Mouse (Mus musculus) limb, embryonic 14.5 days (tissue): ENCODE data around the gene Slc25a36. TPM values are rescaled to one million over a fixed set of nuclear protein-coding genes. Genes with fewer than 3 reads are reported as not detected.

Source experiments
- ATAC-seq: fragments of 200-750 bp; cut with Nextera tagmentation; 2 replicates; pipeline ENCODE4 v1.8.0; 2017; ENCODE audit warnings: low read depth, moderate number of reproducible peaks, moderate TSS enrichment; ENCODE audit not compliant: low FRiP score
- DNase-seq: peaks from one replicate; pipeline ENCODE4 v3.0.0-alpha.2; 2015; ENCODE audit warnings: low spot score
- H3K27ac ChIP-seq: fragments of 300-500 bp; sonication (generic); replicated peaks from 2 replicates; pipeline ENCODE4 v1.5.1; 2014; ENCODE audit warnings: low read depth, mild to moderate bottlenecking, low read length, moderate library complexity, mixed read lengths
- H3K27me3 ChIP-seq: fragments of 300-500 bp; sonication (generic); 2 replicates; pipeline ENCODE4 v1.6.1; 2014; ENCODE audit warnings: low read length, mixed read lengths; ENCODE audit not compliant: control insufficient read depth, insufficient read depth
- H3K36me3 ChIP-seq: fragments of 300-500 bp; sonication (generic); 2 replicates; pipeline ENCODE4 v1.6.1; 2014; ENCODE audit warnings: mild to moderate bottlenecking, low read length, moderate library complexity, mixed read lengths; ENCODE audit not compliant: control insufficient read depth, insufficient read depth
- H3K4me1 ChIP-seq: fragments of 300-500 bp; sonication (generic); 2 replicates; pipeline ENCODE4 v1.6.1; 2014; ENCODE audit warnings: antibody characterized with exemption, low read length, mixed read lengths; ENCODE audit not compliant: control insufficient read depth, insufficient read depth
- H3K4me2 ChIP-seq: fragments of 300-500 bp; sonication (generic); replicated peaks from 2 replicates; pipeline ENCODE4 v1.6.1; 2014; ENCODE audit warnings: low read depth, mild to moderate bottlenecking, low read length, moderate library complexity; ENCODE audit not compliant: severe bottlenecking
- H3K4me3 ChIP-seq: fragments of 300-500 bp; sonication (generic); replicated peaks from 2 replicates; pipeline ENCODE4 v1.5.1; 2014; ENCODE audit warnings: low read length
- H3K9ac ChIP-seq: fragments of 300-500 bp; sonication (generic); 2 replicates; pipeline ENCODE4 v1.6.1; 2014; ENCODE audit warnings: mild to moderate bottlenecking, low read depth, low read length, moderate library complexity; ENCODE audit not compliant: severe bottlenecking
- H3K9me3 ChIP-seq: fragments of 300-500 bp; sonication (generic); 2 replicates; pipeline ENCODE4 v1.6.1; 2016; ENCODE audit warnings: low read length; ENCODE audit not compliant: control insufficient read depth
- POLR2A ChIP-seq: fragments of 200-500 bp; IDR thresholded peaks from 2 replicates; pipeline ENCODE4 v1.8.0; 2012; ENCODE audit warnings: inconsistent platforms, mild to moderate bottlenecking, moderate library complexity, borderline replicate concordance; ENCODE audit not compliant: insufficient read depth, insufficient read length; ENCODE audit errors: extremely low read depth
- WGBS: fragments of 180-500 bp; shearing (Covaris S2); extraction: QIAGEN DNeasy Blood & Tissue Kit; methylation state at CpG from one replicate; pipeline ENCODE4 v1.1.7; 2014; 5-methylcytosine and 5-hydroxymethylcytosine counted together
- polyA plus RNA-seq, 2 experiments: library from polyadenylated mRNA; depleted of rRNA in 1 of 2; stranded (reverse) in 1 of 2; unstranded in 1 of 2; fragments of >200 nt; fragmentation: Nextera tagmentation in 1 of 2; extraction: Ambion mirVana in 1 of 2; gene quantifications; 2 replicates each; pipeline versions ENCODE4 v1.2.1 to v1.2.3; 2012 to 2014

Gene Slc25a36
- polyA plus RNA-seq, 2 experiments, result 89.4 to 127 TPM

DNA sequence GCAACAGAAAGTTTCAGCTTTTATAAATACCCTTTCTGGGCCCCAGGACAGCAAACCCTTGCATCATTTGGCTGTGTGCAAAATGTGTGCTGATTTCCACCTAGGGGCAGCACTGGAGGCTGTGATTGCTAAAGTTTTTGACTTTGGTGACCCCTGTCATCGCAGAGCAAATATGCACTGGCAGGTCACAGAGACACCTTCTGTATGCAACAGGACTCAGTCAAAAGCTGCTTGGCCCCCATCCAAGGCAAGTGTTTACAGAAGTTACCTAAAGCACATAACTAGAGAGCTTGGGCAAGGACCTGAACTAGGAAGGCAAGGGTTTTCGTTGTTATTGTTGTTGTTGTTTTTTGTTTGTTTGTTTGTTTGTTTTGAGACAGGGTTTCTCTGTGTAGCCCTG lies 36.3 kb upstream of the Slc25a36 start:
- WGBS, result 76% methylated on average over 2 of the region's 2 CpGs
- no peak for ATAC-seq
- Histone ChIP-seq H3K4me3 (no peak overlapping the region), H3K9me3 (no peaks in the 10 kb centered on the region), H3K27me3 (no peaks in the 10 kb centered on the region), H3K4me1 (no peaks in the 10 kb centered on the region), H3K27ac (no peak overlapping the region), H3K36me3 (no peaks in the 10 kb centered on the region), H3K4me2 (no peak overlapping the region), H3K9ac (no peak overlapping the region)
- DNase-seq, result no peak
- TF ChIP-seq POLR2A, result no peak

GRCm38 (mm10) chr9:97145351-97145750 lies 34.4 kb upstream of the Slc25a36 start:
- Histone ChIP-seq H3K27ac (no peak overlapping the region), H3K27me3 (no peaks in the 10 kb centered on the region), H3K36me3 (no peaks in the 10 kb centered on the region), H3K9ac (no peak overlapping the region), H3K4me3 (no peak overlapping the region), H3K4me1 (no peaks in the 10 kb centered on the region), H3K4me2 (no peak overlapping the region), H3K9me3 (no peaks in the 10 kb centered on the region)
- no peak for DNase-seq
- TF ChIP-seq POLR2A, result no peak
- 72% methylated on average over 6 of the region's 6 CpGs for WGBS
- no peak for ATAC-seq

GRCm38 (mm10) chr9:97143416-97143815 lies 32.5 kb upstream of the Slc25a36 start:
- DNase-seq, result no peak
- Histone ChIP-seq H3K4me2 (no peak overlapping the region), H3K27ac (no peak overlapping the region), H3K4me1 (no peaks in the 10 kb centered on the region), H3K9ac (no peak overlapping the region), H3K27me3 (no peaks in the 10 kb centered on the region), H3K36me3 (no peaks in the 10 kb centered on the region), H3K9me3 (no peaks in the 10 kb centered on the region), H3K4me3 (no peak overlapping the region)
- WGBS, result 96% methylated on average over 5 of the region's 5 CpGs
- ATAC-seq, result no peak
- TF ChIP-seq POLR2A, result no peak

- WGBS, result 93% methylated on average over 1 of the region's 1 CpGs
- no peak for ATAC-seq
Observed at GRCm38 (mm10) chr9:97142558-97142957, 31.6 kb upstream of the Slc25a36 start.

GRCm38 (mm10) chr9:97141723-97142122 lies 30.8 kb upstream of the Slc25a36 start:
- no peak overlapping the region for H3K27ac ChIP-seq
- H3K9ac ChIP-seq, result no peak overlapping the region
- TF ChIP-seq POLR2A, result no peak
- ATAC-seq (no peak), DNase-seq (no peak)
- H3K4me1 ChIP-seq, result no peaks in the 10 kb centered on the region
- 51% methylated on average over 2 of the region's 2 CpGs for WGBS
- no peak overlapping the region for H3K4me3 ChIP-seq
- no peaks in the 10 kb centered on the region for H3K9me3 ChIP-seq
- no peak overlapping the region for H3K4me2 ChIP-seq
- no peaks in the 10 kb centered on the region for H3K36me3 ChIP-seq
- H3K27me3 ChIP-seq, result no peaks in the 10 kb centered on the region

More at GRCm38 (mm10) chr9:97142558-97142957, 31.6 kb upstream of the Slc25a36 start:
- no peaks in the 10 kb centered on the region for H3K9me3 ChIP-seq
- H3K4me2 ChIP-seq, result no peak overlapping the region
- no peaks in the 10 kb centered on the region for H3K27me3 ChIP-seq
- H3K4me1 ChIP-seq, result no peaks in the 10 kb centered on the region
- no peak overlapping the region for H3K9ac ChIP-seq
- no peak overlapping the region for H3K27ac ChIP-seq
- H3K36me3 ChIP-seq, result no peaks in the 10 kb centered on the region
- no peak for DNase-seq
- H3K4me3 ChIP-seq, result no peak overlapping the region
- no peak for TF ChIP-seq POLR2A
